Mouse (Mus musculus) kidney, embryonic 15.5 days (tissue): Measurements from ENCODE around the gene Espl1. TPM values are rescaled to one million over a fixed set of nuclear protein-coding genes. Genes with fewer than 3 reads are reported as not detected.

Source experiments
- ATAC-seq: fragments of 200-750 bp; cut with Nextera tagmentation; replicated peaks from 2 replicates; pipeline ENCODE4 v1.8.0; 2017; ENCODE audit warnings: moderate TSS enrichment; ENCODE audit not compliant: low FRiP score
- H3K27ac ChIP-seq: fragments of 300-500 bp; sonication (generic); 2 replicates; pipeline ENCODE4 v1.5.1; 2015; ENCODE audit warnings: mild to moderate bottlenecking, inconsistent platforms
- H3K27me3 ChIP-seq: fragments of 300-500 bp; sonication (generic); 2 replicates; pipeline ENCODE4 v1.6.1; 2015; ENCODE audit warnings: inconsistent platforms
- H3K36me3 ChIP-seq: fragments of 300-500 bp; sonication (generic); 2 replicates; pipeline ENCODE4 v1.6.1; 2015; ENCODE audit warnings: inconsistent platforms
- H3K4me1 ChIP-seq: fragments of 300-500 bp; sonication (generic); 2 replicates; pipeline ENCODE4 v1.6.1; 2015; ENCODE audit warnings: inconsistent platforms
- H3K4me2 ChIP-seq: fragments of 300-500 bp; sonication (generic); 2 replicates; pipeline ENCODE4 v1.6.1; 2015; ENCODE audit warnings: moderate library complexity, mild to moderate bottlenecking, inconsistent platforms
- H3K4me3 ChIP-seq: fragments of 300-500 bp; sonication (generic); replicated peaks from 2 replicates; pipeline ENCODE4 v1.5.1; 2015; ENCODE audit warnings: mild to moderate bottlenecking, inconsistent platforms
- H3K9ac ChIP-seq: fragments of 300-500 bp; sonication (generic); 2 replicates; pipeline ENCODE4 v1.6.1; 2015; ENCODE audit warnings: mild to moderate bottlenecking, inconsistent platforms
- H3K9me3 ChIP-seq: fragments of 300-500 bp; sonication (generic); replicated peaks from 2 replicates; pipeline ENCODE4 v1.6.1; 2016; ENCODE audit warnings: inconsistent platforms
- WGBS: fragments of 180-500 bp; shearing (Covaris S2); methylation state at CpG from one replicate; pipeline ENCODE4 v1.1.7; 2015; ENCODE audit warnings: mixed read lengths; 5-methylcytosine and 5-hydroxymethylcytosine counted together
- polyA plus RNA-seq: library from polyadenylated mRNA; unstranded; fragments of >200 nt; fragmentation: Nextera tagmentation; extraction: Ambion mirVana; gene quantifications from 2 replicates; pipeline ENCODE4 v1.2.1, GENCODE M21; 2015

Gene Espl1
- polyA plus RNA-seq, 1 experiment from 2014 or later = 31.0 TPM

- WGBS = 90% methylated on average over 1 of the region's 1 CpGs
- no peak overlapping the region for H3K4me3 ChIP-seq
- peaks cover 31% of the 10 kb centered on the region for H3K4me1 ChIP-seq
- ATAC-seq = no peak
- no peak overlapping the region for H3K27ac ChIP-seq
- no peaks in the 10 kb centered on the region for H3K36me3 ChIP-seq
- peaks cover 43% of the 10 kb centered on the region for H3K27me3 ChIP-seq
- no peaks in the 10 kb centered on the region for H3K9me3 ChIP-seq
- H3K4me2 ChIP-seq = no peak overlapping the region
- no peak overlapping the region for H3K9ac ChIP-seq
Measured at GRCm38 (mm10) chr15:102364678-102365077, 68.6 kb downstream of the Espl1 start.

GRCm38 (mm10) chr15:102366238-102366637, 70.2 kb downstream of the Espl1 start:
- H3K4me1 ChIP-seq = peaks cover 45% of the 10 kb centered on the region
- no peak for ATAC-seq

GRCm38 (mm10) chr15:102366733-102367344, 70.8 kb downstream of the Espl1 start, which contains the start of gene Sp7:
Gene Sp7 (minus strand): TSS chr15:102367182.
- Histone ChIP-seq H3K27me3 (peaks cover 50% of the 10 kb centered on the region), H3K4me1 (peaks cover 45% of the 10 kb centered on the region), H3K9me3 (no peaks in the 10 kb centered on the region), H3K36me3 (no peaks in the 10 kb centered on the region), H3K9ac (peak within 1 kb of the TSS; percentile 11; the same call in 1 of the 2 replicates), H3K27ac (no peak within 1 kb of the TSS), H3K4me3 (peak within 1 kb of the TSS; percentile 28), H3K4me2 (peak within 1 kb of the TSS; percentile 52)
- ATAC-seq = no peak
- WGBS = 6% methylated on average over 13 of the region's 15 CpGs

More at GRCm38 (mm10) chr15:102366238-102366637, 70.2 kb downstream of the Espl1 start:
- no peaks in the 10 kb centered on the region for H3K9me3 ChIP-seq
- H3K4me3 ChIP-seq = peak overlapping the region; percentile 28
- H3K9ac ChIP-seq = peak overlapping the region; percentile 11; the same call in 1 of the 2 replicates
- no peak overlapping the region for H3K27ac ChIP-seq
- 11% methylated on average over 7 of the region's 7 CpGs for WGBS
- H3K4me2 ChIP-seq = peak overlapping the region; percentile 52
- peaks cover 49% of the 10 kb centered on the region for H3K27me3 ChIP-seq
- H3K36me3 ChIP-seq = no peaks in the 10 kb centered on the region

GRCm38 (mm10) chr15:102369972-102370371, 73.9 kb downstream of the Espl1 start:
- peak overlapping the region; percentile 39 for H3K4me2 ChIP-seq
- 13% methylated on average over 13 of the region's 13 CpGs for WGBS
- no peak for ATAC-seq
- H3K27ac ChIP-seq = no peak overlapping the region
- H3K4me3 ChIP-seq = no peak overlapping the region
- peaks cover 34% of the 10 kb centered on the region for H3K4me1 ChIP-seq
- no peaks in the 10 kb centered on the region for H3K36me3 ChIP-seq
- no peaks in the 10 kb centered on the region for H3K9me3 ChIP-seq
- no peak overlapping the region for H3K9ac ChIP-seq
- peaks cover 38% of the 10 kb centered on the region; the same call in 1 of the 2 replicates for H3K27me3 ChIP-seq

GRCm38 (mm10) chr15:102370727-102371126, 74.7 kb downstream of the Espl1 start:
- ATAC-seq = no peak; the same call in 1 of the 2 replicates
- WGBS = 6% methylated on average over 10 of the region's 10 CpGs
- Histone ChIP-seq H3K4me3 (0 out of 2 replicates have a peak overlapping the region, but pooled peaks have one; percentile 7), H3K9ac (0 out of 2 replicates have a peak overlapping the region, but pooled peaks have one; percentile 12), H3K4me2 (peak overlapping the region; percentile 39), H3K36me3 (no peaks in the 10 kb centered on the region), H3K27me3 (peaks cover 31% of the 10 kb centered on the region; the same call in 1 of the 2 replicates), H3K27ac (no peak overlapping the region), H3K4me1 (peaks cover 30% of the 10 kb centered on the region), H3K9me3 (no peaks in the 10 kb centered on the region)

Other genes with a start within 250 kb of the Espl1 start
- gene Eif4b, start 222.5 kb upstream of the Espl1 start, polyA plus RNA-seq = 127 and 130 TPM in 2 replicates
- 39.7 and 48.4 TPM in 2 replicates for gene Tns2, start 195.9 kb upstream of the Espl1 start, polyA plus RNA-seq
- gene Spryd3, start 160.0 kb upstream of the Espl1 start, polyA plus RNA-seq = 18.0 and 18.4 TPM in 2 replicates
- 31.0 and 33.6 TPM in 2 replicates for gene Igfbp6, start 151.9 kb upstream of the Espl1 start, polyA plus RNA-seq
- gene Soat2, start 145.7 kb upstream of the Espl1 start, polyA plus RNA-seq = 0.33 and 1.1 TPM in 2 replicates
- gene Zfp740, start 93.0 kb upstream of the Espl1 start, polyA plus RNA-seq = 72.7 and 77.1 TPM in 2 replicates
- gene Csad, start 91.5 kb upstream of the Espl1 start, polyA plus RNA-seq = 95.2 and 112 TPM in 2 replicates
- gene Itgb7, start 64.3 kb upstream of the Espl1 start, polyA plus RNA-seq = 1.4 TPM in 2 replicates
- gene Rarg, start 38.7 kb upstream of the Espl1 start, polyA plus RNA-seq = 27.9 and 30.3 TPM in 2 replicates
- 0.44 and 0.55 TPM in 2 replicates for gene Gm9918, start 25.7 kb upstream of the Espl1 start, polyA plus RNA-seq
- gene Mfsd5, start 16.8 kb upstream of the Espl1 start, polyA plus RNA-seq = 68.6 and 69.8 TPM in 2 replicates
- 382 and 393 TPM in 2 replicates for gene Pfdn5, start 29.9 kb downstream of the Espl1 start, polyA plus RNA-seq
- gene Myg1, start 35.4 kb downstream of the Espl1 start, polyA plus RNA-seq = 106 and 122 TPM in 2 replicates
- 83.2 and 83.7 TPM in 2 replicates for gene Aaas, start 54.5 kb downstream of the Espl1 start, polyA plus RNA-seq
- 1.3 and 5.9 TPM in 2 replicates for gene Sp7, start 70.9 kb downstream of the Espl1 start, polyA plus RNA-seq
- gene Sp1, start 109.9 kb downstream of the Espl1 start, polyA plus RNA-seq = 10.8 and 11.1 TPM in 2 replicates
- 0.75 and 1.7 TPM in 2 replicates for gene Amhr2, start 149.1 kb downstream of the Espl1 start, polyA plus RNA-seq
- 82.9 and 86.1 TPM in 2 replicates for gene Prr13, start 162.8 kb downstream of the Espl1 start, polyA plus RNA-seq
- gene Pcbp2, start 174.3 kb downstream of the Espl1 start, polyA plus RNA-seq = 210 and 217 TPM in 2 replicates
- 2.8 and 5.5 TPM in 2 replicates for gene Gm10337, start 207.5 kb downstream of the Espl1 start, polyA plus RNA-seq
- 15.3 and 19.7 TPM in 2 replicates for gene Map3k12, start 220.8 kb downstream of the Espl1 start, polyA plus RNA-seq
- gene Tarbp2, start 221.9 kb downstream of the Espl1 start, polyA plus RNA-seq = 89.9 and 92.0 TPM in 2 replicates
- gene Npff, start 228.7 kb downstream of the Espl1 start, polyA plus RNA-seq = 2.4 and 3.4 TPM in 2 replicates